Mouse (Mus musculus) lung, embryonic 14.5 days (tissue): ENCODE results near the gene Ahnak2. TPM values are rescaled to one million over a fixed set of nuclear protein-coding genes. Genes with fewer than 3 reads are reported as not detected.

ENCODE experiments used
- ATAC-seq: fragments of 200-750 bp; cut with Nextera tagmentation; 2 replicates; pipeline ENCODE4 v1.8.0; 2017; ENCODE audit warnings: mild to moderate bottlenecking, moderate TSS enrichment, moderate library complexity; ENCODE audit not compliant: insufficient read depth
- DNase-seq: peaks from one replicate; pipeline ENCODE4 v3.0.0-alpha.2; 2015
- H3K27ac ChIP-seq: fragments of 300-500 bp; sonication (generic); 2 replicates; pipeline ENCODE4 v1.5.1; 2014; ENCODE audit warnings: low read depth, mild to moderate bottlenecking, moderate library complexity
- H3K27me3 ChIP-seq: fragments of 300-500 bp; sonication (generic); 2 replicates; pipeline ENCODE4 v1.6.1; 2014; ENCODE audit warnings: low read length, control low read depth; ENCODE audit not compliant: insufficient read depth
- H3K36me3 ChIP-seq: fragments of 300-500 bp; sonication (generic); 2 replicates; pipeline ENCODE4 v1.6.1; 2014; ENCODE audit warnings: control low read depth; ENCODE audit not compliant: insufficient read depth
- H3K4me1 ChIP-seq: fragments of 300-500 bp; sonication (generic); 2 replicates; pipeline ENCODE4 v1.6.1; 2014; ENCODE audit warnings: antibody characterized with exemption, control low read depth; ENCODE audit not compliant: insufficient read depth
- H3K4me2 ChIP-seq: fragments of 300-500 bp; sonication (generic); 2 replicates; pipeline ENCODE4 v1.6.1; 2014; ENCODE audit warnings: mild to moderate bottlenecking
- H3K4me3 ChIP-seq: fragments of 300-500 bp; sonication (generic); 2 replicates; pipeline ENCODE4 v1.5.1; 2014; ENCODE audit warnings: low read depth, low read length
- H3K9ac ChIP-seq: fragments of 300-500 bp; sonication (generic); 2 replicates; pipeline ENCODE4 v1.6.1; 2014
- H3K9me3 ChIP-seq: fragments of 300-500 bp; sonication (generic); 2 replicates; pipeline ENCODE4 v1.6.1; 2016; ENCODE audit warnings: low read depth, low read length, control low read depth
- CTCF ChIP-seq: IDR thresholded peaks from 2 replicates; pipeline ENCODE4 v1.5.1; 2016; ENCODE audit warnings: antibody characterized with exemption, low read depth
- WGBS: fragments of 180-500 bp; shearing (Covaris S2); extraction: QIAGEN DNeasy Blood & Tissue Kit; methylation state at CpG from one replicate; pipeline ENCODE4 v1.1.7; 2014; 5-methylcytosine and 5-hydroxymethylcytosine counted together
- polyA plus RNA-seq: library from polyadenylated mRNA; unstranded; fragments of >200 nt; fragmentation: Nextera tagmentation; extraction: Ambion mirVana; gene quantifications from 2 replicates; pipeline ENCODE4 v1.2.1, GENCODE M21; 2014

Ahnak2 gene
- polyA plus RNA-seq, 1 experiment from 2014 or later: 0.61 TPM

DNA sequence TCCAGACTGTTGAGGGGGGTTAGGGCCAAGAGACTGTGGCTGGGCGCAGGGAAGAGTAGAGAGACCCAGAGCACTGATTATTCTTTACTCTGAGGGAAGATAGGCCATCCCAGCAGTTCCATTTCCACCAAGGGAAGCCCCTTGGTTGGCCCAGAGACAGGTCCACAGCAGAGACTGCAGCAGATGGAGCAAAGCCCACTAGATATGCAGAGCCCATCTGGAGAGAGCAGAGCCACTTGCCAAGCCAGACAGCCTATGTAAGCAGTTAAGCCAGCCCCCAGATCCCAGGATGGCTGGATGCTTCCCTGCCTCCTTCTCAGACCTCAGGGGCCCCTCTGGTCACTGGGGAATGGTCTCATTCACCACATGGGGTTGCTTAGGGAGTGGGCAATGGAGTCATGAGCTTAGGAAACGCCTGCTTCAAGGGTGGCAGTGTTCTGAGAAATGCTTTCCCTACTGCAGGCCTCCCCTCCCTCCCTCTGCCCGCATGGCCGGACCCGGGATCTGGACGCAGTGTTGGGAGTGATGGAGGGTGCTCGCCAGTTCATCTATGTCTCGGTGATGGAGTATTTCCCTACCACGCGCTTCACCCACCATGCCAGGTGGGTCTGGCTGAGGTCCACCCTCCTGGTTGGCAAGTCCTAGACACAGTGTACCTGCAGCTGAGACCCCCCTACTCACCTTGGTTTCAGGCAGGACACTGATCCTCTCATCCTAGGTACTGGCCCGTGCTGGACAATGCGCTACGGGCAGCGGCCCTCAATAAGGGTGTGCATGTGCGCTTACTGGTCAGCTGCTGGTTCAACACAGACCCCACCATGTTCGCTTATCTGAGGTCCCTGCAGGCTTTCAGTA lies 35.2 kb downstream of the Ahnak2 start:
- H3K36me3 ChIP-seq: no peaks in the 10 kb centered on the region
- H3K4me1 ChIP-seq: no peaks in the 10 kb centered on the region
- H3K4me3 ChIP-seq: no peak overlapping the region
- no peak for ATAC-seq
- H3K9me3 ChIP-seq: no peaks in the 10 kb centered on the region
- no peak for DNase-seq
- H3K4me2 ChIP-seq: no peak overlapping the region
- no peaks in the 10 kb centered on the region for H3K27me3 ChIP-seq
- no peak overlapping the region for H3K9ac ChIP-seq
- no peak for TF ChIP-seq CTCF
- H3K27ac ChIP-seq: no peak overlapping the region
- 87% methylated on average over 16 of the region's 16 CpGs for WGBS

DNA sequence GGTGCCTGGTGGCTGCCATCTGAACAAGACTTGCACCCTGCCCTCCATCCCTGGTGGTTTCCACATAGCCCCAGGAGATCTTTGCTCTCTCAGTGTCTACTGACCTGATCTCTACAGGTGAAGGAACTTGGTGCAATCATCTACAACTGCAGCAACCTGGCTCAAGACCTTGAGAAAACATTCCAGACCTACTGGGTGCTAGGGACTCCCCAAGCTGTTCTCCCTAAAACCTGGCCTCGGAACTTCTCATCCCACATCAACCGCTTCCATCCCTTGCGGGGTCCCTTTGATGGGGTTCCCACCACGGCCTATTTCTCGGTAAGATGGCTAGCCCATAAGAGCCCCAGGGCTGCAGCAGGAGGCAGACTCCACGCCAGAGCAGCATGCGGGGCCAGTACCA lies 35.9 kb downstream of the Ahnak2 start:
- ATAC-seq: no peak
- DNase-seq: no peak
- no peaks in the 10 kb centered on the region for H3K9me3 ChIP-seq
- H3K4me3 ChIP-seq: no peak overlapping the region
- H3K4me1 ChIP-seq: no peaks in the 10 kb centered on the region
- H3K9ac ChIP-seq: no peak overlapping the region
- no peak overlapping the region for H3K27ac ChIP-seq
- no peak for TF ChIP-seq CTCF
- 90% methylated on average over 7 of the region's 7 CpGs for WGBS
- no peaks in the 10 kb centered on the region for H3K36me3 ChIP-seq
- no peak overlapping the region for H3K4me2 ChIP-seq
- H3K27me3 ChIP-seq: no peaks in the 10 kb centered on the region

DNA sequence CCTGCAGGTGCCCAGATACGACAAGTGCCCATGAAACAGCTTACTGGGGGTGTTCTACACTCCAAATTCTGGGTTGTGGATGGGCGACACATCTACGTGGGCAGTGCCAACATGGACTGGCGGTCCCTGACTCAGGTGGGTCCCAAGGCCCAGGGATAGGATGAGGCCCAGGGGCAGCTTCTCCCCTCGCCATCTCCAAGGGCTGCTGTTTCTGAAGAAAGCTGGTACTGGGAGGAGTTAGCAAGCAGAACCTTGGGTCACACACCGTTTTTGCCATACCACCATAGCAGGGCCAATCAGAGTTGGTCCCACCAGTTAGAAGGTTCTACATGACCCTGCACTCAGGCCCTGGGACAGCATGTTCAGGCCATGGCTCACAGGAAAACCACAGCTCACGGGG lies 37.5 kb downstream of the Ahnak2 start:
- no peaks in the 10 kb centered on the region for H3K9me3 ChIP-seq
- ATAC-seq (no peak), DNase-seq (no peak)
- H3K27me3 ChIP-seq: no peaks in the 10 kb centered on the region
- H3K9ac ChIP-seq: no peak overlapping the region
- no peaks in the 10 kb centered on the region for H3K4me1 ChIP-seq
- no peak overlapping the region for H3K4me3 ChIP-seq
- 86% methylated on average over 7 of the region's 7 CpGs for WGBS
- no peak overlapping the region for H3K27ac ChIP-seq
- no peak for TF ChIP-seq CTCF
- H3K36me3 ChIP-seq: no peaks in the 10 kb centered on the region
- no peak overlapping the region for H3K4me2 ChIP-seq

DNA sequence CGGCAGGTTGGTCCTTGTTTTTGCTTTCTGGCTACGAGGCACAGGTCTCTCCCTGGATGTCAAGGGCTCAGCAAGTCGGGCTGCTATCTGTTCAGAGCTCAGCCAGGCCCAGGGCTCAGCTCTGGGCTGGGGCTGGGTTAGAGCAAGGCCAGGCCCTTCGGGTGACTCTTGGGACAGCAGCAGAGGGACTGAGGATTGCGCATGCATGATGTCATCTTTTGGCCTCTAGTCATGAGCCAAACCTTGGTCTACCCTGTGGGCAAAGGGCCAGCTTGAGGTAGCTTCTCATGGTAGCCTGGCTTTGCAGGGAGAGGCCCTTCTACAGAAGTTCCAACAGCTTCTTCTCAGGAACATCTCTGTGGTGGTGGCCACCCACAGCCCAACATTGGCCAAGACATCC lies 38.3 kb downstream of the Ahnak2 start:
- no peaks in the 10 kb centered on the region for H3K9me3 ChIP-seq
- WGBS: 72% methylated on average over 5 of the region's 5 CpGs
- ATAC-seq (no peak), DNase-seq (no peak)
- no peaks in the 10 kb centered on the region for H3K27me3 ChIP-seq
- H3K4me2 ChIP-seq: no peak overlapping the region
- no peak overlapping the region for H3K9ac ChIP-seq
- no peak for TF ChIP-seq CTCF
- no peaks in the 10 kb centered on the region for H3K4me1 ChIP-seq
- H3K36me3 ChIP-seq: no peaks in the 10 kb centered on the region
- H3K27ac ChIP-seq: no peak overlapping the region
- no peak overlapping the region for H3K4me3 ChIP-seq

DNA sequence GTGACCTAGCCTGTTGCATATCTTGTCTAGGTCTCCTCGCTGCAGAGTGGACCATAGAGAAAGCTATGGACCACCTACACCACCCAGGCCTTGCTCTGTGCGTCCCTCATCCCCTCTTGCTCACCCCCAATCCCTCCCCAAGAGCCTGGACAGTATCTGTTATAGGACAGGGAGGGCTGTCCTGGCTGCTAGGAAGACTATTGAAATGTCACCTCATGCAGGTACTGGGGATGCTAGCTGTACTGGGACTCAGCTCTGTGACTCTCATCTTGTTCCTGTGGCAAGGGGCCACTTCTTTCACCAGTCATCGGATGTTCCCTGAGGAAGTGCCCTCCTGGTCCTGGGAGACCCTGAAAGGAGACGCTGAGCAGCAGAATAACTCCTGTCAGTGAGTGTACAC lies 39.3 kb downstream of the Ahnak2 start:
- Histone ChIP-seq H3K4me2 (no peak overlapping the region), H3K36me3 (no peaks in the 10 kb centered on the region), H3K9ac (no peak overlapping the region), H3K4me1 (no peaks in the 10 kb centered on the region), H3K4me3 (no peak overlapping the region), H3K27me3 (no peaks in the 10 kb centered on the region), H3K9me3 (no peaks in the 10 kb centered on the region), H3K27ac (no peak overlapping the region)
- no peak for TF ChIP-seq CTCF
- no peak for DNase-seq
- 84% methylated on average over 4 of the region's 4 CpGs for WGBS
- ATAC-seq: no peak

DNA sequence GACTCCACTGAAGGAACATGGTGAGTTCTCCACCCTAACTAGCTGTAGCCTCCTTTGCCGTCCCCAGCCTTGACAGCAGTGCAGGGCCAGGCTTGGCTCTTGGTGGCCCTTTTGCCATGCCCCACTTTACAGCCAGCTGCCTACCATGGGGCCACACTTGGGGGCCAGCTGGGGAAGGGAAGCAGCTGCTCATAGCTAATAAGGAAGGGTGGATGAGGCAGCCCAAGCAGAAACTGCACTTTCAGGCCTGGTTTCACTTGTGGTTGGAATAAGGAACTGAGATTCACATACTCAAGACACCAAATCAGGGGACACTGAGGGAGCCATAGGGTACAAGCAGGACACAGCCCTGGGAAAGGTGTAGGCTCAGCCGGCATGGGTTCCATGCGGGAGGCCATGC lies 40.4 kb downstream of the Ahnak2 start:
- Histone ChIP-seq H3K4me1 (no peaks in the 10 kb centered on the region), H3K27me3 (no peaks in the 10 kb centered on the region), H3K27ac (no peak overlapping the region), H3K9me3 (no peaks in the 10 kb centered on the region), H3K4me2 (no peak overlapping the region), H3K4me3 (no peak overlapping the region), H3K9ac (no peak overlapping the region), H3K36me3 (no peaks in the 10 kb centered on the region)
- WGBS: 79% methylated on average over 3 of the region's 3 CpGs
- no peak for TF ChIP-seq CTCF
- no peak for ATAC-seq
- no peak for DNase-seq

DNA sequence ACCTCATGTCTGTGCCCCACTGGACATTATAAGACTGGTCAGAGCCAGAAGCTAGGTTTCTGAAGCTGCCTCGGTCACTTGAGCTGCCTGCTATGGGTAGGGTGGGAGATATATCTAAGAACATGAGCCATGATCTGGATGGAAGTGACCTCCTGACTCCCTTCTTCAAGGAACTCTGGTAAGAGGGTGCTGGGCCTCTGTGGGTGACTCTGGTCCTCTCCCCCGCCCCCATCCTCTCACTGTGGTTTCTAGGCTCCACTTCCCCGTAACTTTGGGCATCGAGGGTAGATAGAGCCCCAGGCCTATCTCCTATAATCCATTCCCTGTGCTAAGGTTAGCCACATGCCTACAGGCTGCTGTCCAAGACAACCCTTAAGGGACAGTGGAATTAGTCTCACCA lies 41.0 kb downstream of the Ahnak2 start:
- DNase-seq: no peak
- Histone ChIP-seq H3K36me3 (no peaks in the 10 kb centered on the region), H3K4me2 (no peak overlapping the region), H3K4me3 (no peak overlapping the region), H3K27me3 (no peaks in the 10 kb centered on the region), H3K9me3 (no peaks in the 10 kb centered on the region), H3K4me1 (no peaks in the 10 kb centered on the region), H3K27ac (no peak overlapping the region), H3K9ac (no peak overlapping the region)
- TF ChIP-seq CTCF: no peak
- ATAC-seq: no peak
- WGBS: 80% methylated on average over 4 of the region's 4 CpGs
